Mouse (Mus musculus) small intestine, adult 2 months (tissue): ENCODE measurements around the gene Alpk3.

Experiments
- CTCF ChIP-seq: fragments of 200-500 bp; IDR thresholded peaks from 2 replicates; pipeline ENCODE4 v1.5.1; 2012; ENCODE audit warnings: low read depth, mild to moderate bottlenecking, control low read depth, inconsistent platforms, low read length, moderate library complexity, mixed read lengths; ENCODE audit not compliant: insufficient replicate concordance, insufficient read length; ENCODE audit errors: extremely low read depth
- POLR2A ChIP-seq: fragments of 200-500 bp; IDR thresholded peaks from 2 replicates; pipeline ENCODE4 v1.6.1; 2012; ENCODE audit warnings: low read depth, mild to moderate bottlenecking, control low read depth, inconsistent platforms, low read length, moderate library complexity

DNA sequence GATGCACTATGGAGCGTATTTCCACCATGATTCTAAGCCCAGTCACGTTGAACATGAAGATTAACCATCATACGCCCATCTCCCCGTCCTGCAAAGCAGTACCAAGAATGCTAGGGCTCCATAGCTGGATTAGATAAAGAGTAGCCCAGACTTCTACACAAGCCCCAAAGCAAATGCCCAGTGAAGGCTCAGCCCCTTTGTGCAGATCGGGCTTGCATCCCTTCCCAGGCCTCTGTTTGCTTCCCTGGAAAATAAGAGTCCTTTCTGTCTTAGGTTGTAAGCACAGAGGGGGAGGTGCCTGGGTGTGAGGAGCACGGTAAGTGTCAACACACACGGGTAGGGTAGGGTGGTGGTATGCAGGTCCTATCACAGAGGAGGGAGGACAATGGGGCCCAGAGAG, 95.4 kb downstream of the Alpk3 start:
- TF ChIP-seq POLR2A (no peak), CTCF (no peak)
